Mouse (Mus musculus): Measurements from ENCODE around the gene Piga. TPM values are rescaled to one million over a fixed set of nuclear protein-coding genes. Genes with fewer than 3 reads are reported as not detected.

Piga gene
- polyA plus RNA-seq, 1 experiment from 2014 or later, result 23.3 TPM

DNA sequence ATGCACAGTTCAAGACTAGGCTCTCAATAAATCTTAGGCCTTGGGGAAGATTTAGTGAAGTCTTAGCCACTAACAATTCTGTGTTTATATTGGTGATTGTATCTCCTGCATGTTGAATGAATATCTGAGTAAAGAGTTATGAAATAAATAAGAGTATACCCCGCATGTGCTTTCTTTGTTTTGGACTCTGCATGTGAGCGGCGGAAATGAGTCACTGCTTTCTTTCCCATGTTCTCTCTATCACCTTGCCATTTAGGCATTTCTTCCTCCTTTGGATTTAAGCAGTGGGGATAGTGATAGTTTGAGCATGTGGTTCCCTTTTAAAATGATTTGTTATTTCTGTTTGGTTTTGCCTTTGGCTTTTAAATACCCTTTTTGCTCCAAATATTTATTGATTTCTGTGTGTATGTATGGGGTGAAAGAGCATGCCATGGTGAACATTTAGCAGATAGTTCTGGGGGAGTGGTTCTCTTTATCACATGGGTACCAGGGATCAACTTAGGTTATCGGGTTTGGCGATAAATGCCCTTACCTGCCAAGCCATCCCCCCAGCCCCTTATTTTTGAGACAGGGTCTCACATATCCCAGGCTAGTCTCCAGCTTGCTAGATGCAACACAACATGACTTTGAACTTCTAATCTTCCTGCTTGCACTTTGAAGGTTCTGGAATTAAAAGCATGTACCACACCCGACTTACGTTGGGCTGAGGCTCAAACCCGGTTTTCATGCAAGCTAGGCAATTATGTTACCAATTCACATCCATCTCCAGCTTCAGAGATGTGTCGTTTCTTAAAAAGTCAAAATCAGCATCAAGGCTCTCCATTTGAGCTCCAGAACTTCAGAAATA lies 27.5 kb downstream of the Piga start:
- Histone ChIP-seq H3K27me3 (ENCODE audit: insufficient read depth, low read length) (no peaks in the 10 kb centered on the region), H3K9ac (no peak overlapping the region), H3K4me3 (ENCODE audit: low read depth, low read length) (no peak overlapping the region), H3K27ac (ENCODE audit: low read depth) (no peak overlapping the region), H3K9me3 (ENCODE audit: low read depth, low read length) (no peaks in the 10 kb centered on the region), H3K4me1 (ENCODE audit: insufficient read depth) (no peaks in the 10 kb centered on the region), H3K4me2 (no peak overlapping the region), H3K36me3 (ENCODE audit: insufficient read depth) (no peaks in the 10 kb centered on the region)
- no peak for TF ChIP-seq CTCF (IDR thresholded peaks at IDR 0.05; ENCODE audit: low read depth)
- DNase-seq, result no peak
- WGBS, result 81% methylated on average over 9 of the region's 9 CpGs
- ATAC-seq (ENCODE audit: insufficient read depth), result no peak

DNA sequence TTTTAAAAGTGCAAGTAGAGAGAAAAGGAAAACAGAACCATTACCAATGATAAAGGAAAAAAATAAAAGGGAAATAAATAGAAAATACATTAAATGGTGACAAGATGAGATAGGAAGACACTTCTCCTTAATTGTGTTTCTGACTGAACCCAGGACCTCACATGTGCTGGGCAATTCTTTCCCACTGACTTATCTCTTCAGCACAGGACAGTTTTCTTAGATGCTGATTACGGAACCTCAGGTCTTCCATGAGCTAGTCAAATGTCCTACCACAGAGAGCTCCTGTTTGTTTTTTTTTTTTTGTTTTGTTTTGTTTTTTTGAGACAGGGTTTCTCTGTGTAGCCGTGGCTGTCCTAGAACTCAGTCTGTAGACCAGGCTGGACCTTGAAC lies 28.1 kb downstream of the Piga start:
- Histone ChIP-seq H3K36me3 (ENCODE audit: insufficient read depth) (no peaks in the 10 kb centered on the region), H3K27me3 (ENCODE audit: insufficient read depth, low read length) (no peaks in the 10 kb centered on the region), H3K27ac (ENCODE audit: low read depth) (no peak overlapping the region), H3K9ac (no peak overlapping the region), H3K4me2 (no peak overlapping the region), H3K4me1 (ENCODE audit: insufficient read depth) (no peaks in the 10 kb centered on the region), H3K9me3 (ENCODE audit: low read depth, low read length) (no peaks in the 10 kb centered on the region), H3K4me3 (ENCODE audit: low read depth, low read length) (no peak overlapping the region)
- WGBS, result 68% methylated on average over 2 of the region's 2 CpGs
- no peak for DNase-seq
- ATAC-seq (ENCODE audit: insufficient read depth), result no peak
- no peak for TF ChIP-seq CTCF (IDR thresholded peaks at IDR 0.05; ENCODE audit: low read depth)

DNA sequence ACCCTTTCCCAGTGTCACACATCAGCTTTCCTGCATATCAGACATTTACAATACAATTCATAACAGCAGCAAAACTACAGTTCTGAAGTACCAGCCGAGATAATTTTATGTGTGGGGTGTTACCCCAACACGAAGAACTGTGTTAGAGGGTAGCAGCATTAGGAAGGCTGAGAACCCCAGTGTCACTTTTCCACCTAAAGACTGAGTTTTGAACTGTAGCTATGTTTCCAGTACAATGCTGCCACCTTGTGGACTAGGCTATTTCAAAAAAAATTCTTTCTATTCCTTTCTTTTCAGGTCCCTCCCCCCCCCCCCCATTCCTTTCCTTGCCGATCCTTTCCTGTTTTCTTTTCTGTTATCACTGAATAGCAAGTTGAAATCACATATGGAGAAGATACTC lies 29.6 kb downstream of the Piga start:
- ATAC-seq (ENCODE audit: insufficient read depth), result peak; percentile 70; the same call in 1 of the 2 replicates

DNA sequence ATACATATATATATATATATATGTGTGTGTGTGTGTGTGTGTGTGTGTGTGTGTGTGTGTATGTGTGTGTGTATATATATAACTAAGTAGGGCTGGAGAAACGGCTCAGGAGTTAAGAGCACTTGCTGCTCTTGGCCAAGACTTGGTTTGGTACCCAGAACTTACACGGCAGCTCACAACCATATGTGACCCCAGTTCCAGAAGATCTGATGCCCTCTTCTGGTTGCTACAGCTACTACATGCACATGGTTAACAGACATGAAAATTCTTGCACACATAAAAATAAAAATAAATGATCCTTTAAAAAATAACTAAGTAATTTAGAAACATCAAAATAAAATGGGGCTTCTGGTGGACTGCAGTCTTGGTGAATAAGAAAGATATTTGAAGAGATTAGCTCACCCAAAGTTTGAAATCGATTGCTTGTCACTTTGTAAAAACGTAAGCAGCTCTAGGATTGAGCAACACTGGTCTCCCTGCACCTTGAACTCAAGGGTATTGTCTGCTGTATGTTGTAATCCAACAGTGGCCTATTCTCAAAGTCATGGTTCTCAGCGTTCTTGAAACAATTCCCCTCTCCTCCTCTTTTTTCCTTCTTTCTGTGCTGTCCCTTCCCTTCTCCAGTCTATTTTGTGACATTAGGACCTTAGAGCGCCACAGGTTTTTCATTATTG lies 39.8 kb downstream of the Piga start:
- ATAC-seq (ENCODE audit: insufficient read depth) (no peak), DNase-seq (no peak)
- TF ChIP-seq CTCF (IDR thresholded peaks at IDR 0.05; ENCODE audit: low read depth), result no peak
- no peak overlapping the region for H3K4me3 ChIP-seq (ENCODE audit: low read depth, low read length)
- no peak overlapping the region for H3K9ac ChIP-seq
- 59% methylated on average over 6 of the region's 6 CpGs for WGBS
- H3K27me3 ChIP-seq (ENCODE audit: insufficient read depth, low read length), result no peaks in the 10 kb centered on the region
- no peaks in the 10 kb centered on the region for H3K36me3 ChIP-seq (ENCODE audit: insufficient read depth)
- H3K4me1 ChIP-seq (ENCODE audit: insufficient read depth), result no peaks in the 10 kb centered on the region
- no peak overlapping the region for H3K4me2 ChIP-seq
- H3K27ac ChIP-seq (ENCODE audit: low read depth), result no peak overlapping the region
- no peaks in the 10 kb centered on the region for H3K9me3 ChIP-seq (ENCODE audit: low read depth, low read length)

More for the DNA sequence above, 29.6 kb downstream of the Piga start:
- WGBS, result 19% methylated on average over 3 of the region's 3 CpGs
- peak; percentile 88 for DNase-seq
- Histone ChIP-seq H3K36me3 (ENCODE audit: insufficient read depth) (no peaks in the 10 kb centered on the region), H3K9me3 (ENCODE audit: low read depth, low read length) (no peaks in the 10 kb centered on the region), H3K4me2 (no peak overlapping the region), H3K9ac (no peak overlapping the region), H3K4me3 (ENCODE audit: low read depth, low read length) (no peak overlapping the region), H3K4me1 (ENCODE audit: insufficient read depth) (no peaks in the 10 kb centered on the region), H3K27ac (ENCODE audit: low read depth) (no peak overlapping the region), H3K27me3 (ENCODE audit: insufficient read depth, low read length) (no peaks in the 10 kb centered on the region)
- peak; percentile 46 for TF ChIP-seq CTCF (IDR thresholded peaks at IDR 0.05; ENCODE audit: low read depth)

Other genes starting within 250 kb of the Piga start
- gene Bmx, start 161.6 kb upstream of the Piga start, polyA plus RNA-seq (2014; fragmentation: Nextera tagmentation; extraction: Ambion mirVana), result 0.66 and 1.1 TPM in 2 replicates
- gene Pir, start 150.4 kb upstream of the Piga start, polyA plus RNA-seq (2014; fragmentation: Nextera tagmentation; extraction: Ambion mirVana), result 15.1 and 15.9 TPM in 2 replicates
- gene Vegfd, start 46.4 kb upstream of the Piga start, polyA plus RNA-seq (2014; fragmentation: Nextera tagmentation; extraction: Ambion mirVana), result 40.1 and 45.0 TPM in 2 replicates
- gene Asb11, start 17.2 kb downstream of the Piga start, polyA plus RNA-seq (2014; fragmentation: Nextera tagmentation; extraction: Ambion mirVana), result not detected in 2 replicates
- gene Asb9, start 86.5 kb downstream of the Piga start, polyA plus RNA-seq (2014; fragmentation: Nextera tagmentation; extraction: Ambion mirVana), result not detected in 2 replicates